Mouse (Mus musculus) retina, postnatal 1 day (tissue): ENCODE measurements around the gene Arrdc2.

Source experiments
- DNase-seq: peaks from one replicate; pipeline ENCODE4 v3.0.0-alpha.2; 2012

The Arrdc2 gene

GRCm38 (mm10) chr8:70786291-70787050 lies 53.0 kb downstream of the Arrdc2 start:
- no peak for DNase-seq
